Mouse (Mus musculus): ENCODE measurements at regions not wholly inside any gene's neighbourhood (a gene's known extent, or its start where the extent isn't known, plus 50 kb on each side); places are given as distances from the start of the nearest gene placed in this dataset.

- POLR2A ChIA-PET, result no interaction called here
Measured at GRCm38 (mm10) chr16:77166722-77167121, 153.2 kb downstream of the Usp25 start.

GRCm38 (mm10) chr16:77173026-77173692 is 159.7 kb downstream of the Usp25 start:
- POLR2A ChIA-PET, result no interaction called here
- CTCF ChIA-PET, result no interaction called here

More at GRCm38 (mm10) chr16:77166722-77167121, 153.2 kb downstream of the Usp25 start:
- CTCF ChIA-PET, result interaction anchor here in 1 of 4 experiments (0.7 to 0.9 kb wide), 3 partner anchors 16 to 277 kb away, joined by 3 read pairs; no protein-coding TSS in a partner anchor

- ChIA-PET POLR2A (no interaction called here), CTCF (no interaction called here)
Measured at GRCm38 (mm10) chr16:77174744-77175432, 161.4 kb downstream of the Usp25 start.

GRCm38 (mm10) chr16:77180990-77181389 is 167.5 kb downstream of the Usp25 start:
- CTCF ChIA-PET, result no interaction called here
- POLR2A ChIA-PET, result no interaction called here
